Mouse (Mus musculus): ENCODE measurements around the gene Itga9.

DNA sequence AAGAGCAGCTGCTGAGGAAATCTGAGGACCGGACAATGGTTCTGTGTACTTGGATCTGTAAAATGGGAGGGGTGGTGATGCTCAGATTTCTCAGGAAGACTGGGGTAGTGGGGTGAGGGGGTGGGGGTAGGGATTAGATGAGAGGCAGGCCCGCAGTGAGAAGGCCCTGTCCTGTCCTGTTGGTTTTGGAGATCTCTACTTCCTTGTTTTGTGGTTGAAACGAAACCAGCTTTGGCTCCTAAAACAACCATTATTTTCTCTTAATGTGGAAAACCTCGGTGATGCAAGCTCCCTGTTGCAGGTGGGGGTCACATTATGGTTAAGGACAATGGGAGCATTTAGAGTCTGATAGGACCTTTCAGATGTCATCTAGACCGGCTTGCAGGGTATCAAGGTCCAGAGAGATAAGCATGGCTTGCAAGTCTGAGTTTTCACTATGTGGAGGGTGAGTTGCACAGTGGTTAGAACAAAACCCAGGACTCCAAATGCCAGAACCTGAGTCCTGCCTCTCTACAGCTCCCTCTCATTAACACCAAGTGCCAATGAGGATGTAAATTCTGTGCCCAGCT is 32.2 kb downstream of the Itga9 start:
- TF ChIP-seq CTCF (IDR thresholded peaks at IDR 0.05; ENCODE audit: insufficient read depth, low read depth, low read length) (no peak), POLR2A (IDR thresholded peaks at IDR 0.05; ENCODE audit: insufficient read depth, low read depth, low read length) (no peak)

Data from olfactory bulb, adult 2 months (tissue).